Mouse (Mus musculus): Measurements from ENCODE around the gene Il12rb1.

- no peak for TF ChIP-seq CTCF (IDR thresholded peaks at IDR 0.05; ENCODE audit: borderline replicate concordance, insufficient read depth, low read depth, low read length)
- no peak for TF ChIP-seq POLR2A (IDR thresholded peaks at IDR 0.05; ENCODE audit: borderline replicate concordance, insufficient read depth, low read length)
Measured at GRCm38 (mm10) chr8:70843941-70844340, 35.7 kb downstream of the Il12rb1 start.
